Mouse (Mus musculus) liver, embryonic 15.5 days (tissue): Measurements from ENCODE around the gene Lhx5. TPM values are rescaled to one million over a fixed set of nuclear protein-coding genes. Genes with fewer than 3 reads are reported as not detected.

Experiments
- ATAC-seq: fragments of 200-750 bp; cut with Nextera tagmentation; 2 replicates; pipeline ENCODE4 v1.8.0; 2017; ENCODE audit warnings: moderate number of reproducible peaks, mild to moderate bottlenecking, moderate library complexity; ENCODE audit not compliant: insufficient read depth
- H3K27ac ChIP-seq: fragments of 300-500 bp; sonication (generic); replicated peaks from 2 replicates; pipeline ENCODE4 v1.5.1; 2015; ENCODE audit warnings: mild to moderate bottlenecking, inconsistent platforms
- H3K27me3 ChIP-seq: fragments of 300-500 bp; sonication (generic); 2 replicates; pipeline ENCODE4 v1.6.1; 2015; ENCODE audit warnings: mild to moderate bottlenecking, inconsistent platforms
- H3K36me3 ChIP-seq: fragments of 300-500 bp; sonication (generic); replicated peaks from 2 replicates; pipeline ENCODE4 v1.6.1; 2015; ENCODE audit warnings: moderate library complexity, mild to moderate bottlenecking, inconsistent platforms
- H3K4me1 ChIP-seq: fragments of 300-500 bp; sonication (generic); replicated peaks from 2 replicates; pipeline ENCODE4 v1.6.1; 2015; ENCODE audit warnings: inconsistent platforms
- H3K4me2 ChIP-seq: fragments of 300-500 bp; sonication (generic); 2 replicates; pipeline ENCODE4 v1.6.1; 2015; ENCODE audit warnings: moderate library complexity, mild to moderate bottlenecking, inconsistent platforms
- H3K4me3 ChIP-seq: fragments of 300-500 bp; sonication (generic); replicated peaks from 2 replicates; pipeline ENCODE4 v1.5.1; 2015; ENCODE audit warnings: mild to moderate bottlenecking, inconsistent platforms
- H3K9ac ChIP-seq: fragments of 300-500 bp; sonication (generic); 2 replicates; pipeline ENCODE4 v1.6.1; 2015; ENCODE audit warnings: moderate library complexity, mild to moderate bottlenecking, inconsistent platforms
- H3K9me3 ChIP-seq: fragments of 300-500 bp; sonication (generic); replicated peaks from 2 replicates; pipeline ENCODE4 v1.6.1; 2016; ENCODE audit warnings: inconsistent platforms
- WGBS: fragments of 180-500 bp; shearing (Covaris S2); methylation state at CpG from one replicate; pipeline ENCODE4 v1.1.7; 2015; ENCODE audit warnings: mixed read lengths; ENCODE audit not compliant: insufficient replicate concordance; 5-methylcytosine and 5-hydroxymethylcytosine counted together
- polyA plus RNA-seq: library from polyadenylated mRNA; unstranded; fragments of >200 nt; fragmentation: Nextera tagmentation; extraction: Ambion mirVana; gene quantifications from 2 replicates; pipeline ENCODE4 v1.2.1, GENCODE M21; 2015

The Lhx5 gene
- polyA plus RNA-seq, 1 experiment from 2014 or later: not detected

DNA sequence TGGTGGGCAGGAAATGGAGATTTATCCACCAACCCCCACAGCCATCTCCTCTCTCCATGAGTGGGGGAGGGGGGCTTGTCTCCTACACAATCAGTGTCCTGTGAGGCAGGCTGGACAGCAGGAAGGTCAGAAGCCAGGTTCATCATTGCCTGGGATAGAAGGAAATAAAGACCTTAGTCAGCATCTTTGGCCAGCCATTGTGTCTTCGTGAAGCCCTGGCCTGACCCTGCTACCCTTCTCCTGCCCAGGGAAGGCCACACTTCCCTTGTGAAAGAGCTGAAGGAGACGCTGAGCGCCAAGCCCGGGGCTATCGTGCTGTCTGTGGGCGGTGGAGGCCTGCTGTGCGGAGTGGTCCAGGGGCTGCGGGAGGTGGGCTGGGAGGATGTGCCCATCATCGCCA lies 49.7 kb downstream of the Lhx5 start:
- Histone ChIP-seq H3K4me2 (no peak overlapping the region), H3K9ac (no peak overlapping the region), H3K4me3 (no peak overlapping the region), H3K27ac (no peak overlapping the region), H3K27me3 (peaks cover 42% of the 10 kb centered on the region), H3K9me3 (no peaks in the 10 kb centered on the region), H3K4me1 (no peaks in the 10 kb centered on the region), H3K36me3 (no peaks in the 10 kb centered on the region)
- whole genome bisulfite sequencing: 66% methylated on average over 9 of the region's 9 CpGs
- no peak for ATAC-seq

DNA sequence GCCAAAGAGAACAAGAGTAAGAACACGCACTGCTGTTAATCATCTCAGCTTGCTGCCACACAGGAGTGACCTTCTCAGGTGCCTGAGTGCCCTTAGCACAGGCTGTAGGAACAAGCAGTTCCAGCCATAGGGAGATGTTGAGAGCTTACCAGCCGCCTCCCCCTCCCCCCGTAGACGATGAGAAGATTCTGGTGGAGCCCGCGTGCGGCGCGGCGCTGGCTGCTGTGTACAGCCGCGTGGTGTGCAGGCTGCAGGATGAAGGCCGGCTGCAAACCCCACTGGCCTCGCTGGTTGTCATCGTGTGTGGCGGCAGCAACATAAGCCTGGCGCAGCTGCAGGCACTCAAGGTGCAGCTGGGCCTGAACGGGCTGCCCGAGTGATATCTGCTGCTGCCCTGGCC lies 51.9 kb downstream of the Lhx5 start:
- Histone ChIP-seq H3K4me2 (no peak overlapping the region), H3K36me3 (peaks cover 10% of the 10 kb centered on the region), H3K9me3 (no peaks in the 10 kb centered on the region), H3K9ac (no peak overlapping the region), H3K27ac (no peak overlapping the region), H3K27me3 (peaks cover 21% of the 10 kb centered on the region), H3K4me1 (no peaks in the 10 kb centered on the region), H3K4me3 (no peak overlapping the region)
- ATAC-seq: no peak
- 77% methylated on average over 19 of the region's 19 CpGs for WGBS

DNA sequence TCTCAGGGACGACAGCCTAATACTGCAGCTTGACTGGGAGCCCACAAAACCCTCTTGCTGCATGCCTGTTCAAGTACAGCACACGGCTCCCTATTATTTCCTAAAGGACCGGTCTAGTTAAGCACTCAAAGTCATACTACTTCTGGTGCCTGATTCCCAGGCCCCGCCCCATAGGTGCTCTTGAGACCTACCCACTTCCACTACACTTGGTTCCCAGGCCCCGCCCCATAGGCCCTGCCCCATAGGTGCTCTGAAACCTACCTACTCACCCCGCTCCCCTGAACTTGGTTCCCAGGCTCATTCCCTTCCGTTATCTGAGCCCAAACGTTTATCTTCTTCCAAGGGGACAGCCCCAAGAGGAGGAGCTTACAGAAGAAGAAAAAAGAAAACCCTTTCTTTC lies 56.3 kb downstream of the Lhx5 start:
- Histone ChIP-seq H3K4me3 (no peak overlapping the region), H3K27ac (no peak overlapping the region), H3K4me2 (no peak overlapping the region), H3K9ac (no peak overlapping the region), H3K27me3 (no peaks in the 10 kb centered on the region), H3K36me3 (peaks cover 17% of the 10 kb centered on the region), H3K4me1 (no peaks in the 10 kb centered on the region), H3K9me3 (no peaks in the 10 kb centered on the region)
- ATAC-seq: no peak
- WGBS: 76% methylated on average over 8 of the region's 8 CpGs

DNA sequence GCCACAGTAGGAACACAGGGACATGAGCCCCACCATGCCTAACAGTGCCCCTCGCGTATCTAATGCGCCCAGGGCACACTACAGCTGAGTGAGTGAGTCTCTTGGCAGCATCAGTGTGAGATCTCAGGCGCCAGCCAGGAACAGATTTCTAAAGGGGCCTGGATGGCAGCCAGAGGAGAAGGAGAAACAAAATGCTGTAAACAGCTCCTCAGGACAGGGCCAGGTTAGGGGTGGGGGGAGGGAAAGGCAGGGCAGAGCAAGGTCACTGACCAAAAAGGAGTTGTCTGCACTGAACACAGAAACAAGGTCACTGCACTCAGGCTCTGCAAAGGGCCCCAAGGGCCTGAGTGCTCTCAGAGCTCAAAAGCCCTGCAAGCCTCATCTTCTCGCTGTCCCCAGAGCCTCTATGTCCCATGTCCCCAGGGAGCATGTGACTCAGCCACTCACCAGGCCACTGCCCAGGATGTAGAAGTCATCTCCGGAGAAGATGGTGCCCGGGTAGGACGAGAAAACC lies 59.2 kb downstream of the Lhx5 start:
- no peak overlapping the region for H3K9ac ChIP-seq
- H3K27ac ChIP-seq: no peak overlapping the region
- 81% methylated on average over 8 of the region's 8 CpGs for WGBS
- no peak for ATAC-seq
- peaks cover 22% of the 10 kb centered on the region for H3K36me3 ChIP-seq
- H3K27me3 ChIP-seq: no peaks in the 10 kb centered on the region
- H3K9me3 ChIP-seq: no peaks in the 10 kb centered on the region
- H3K4me3 ChIP-seq: no peak overlapping the region
- no peak overlapping the region for H3K4me2 ChIP-seq
- H3K4me1 ChIP-seq: no peaks in the 10 kb centered on the region

Other genes starting within 250 kb of the Lhx5 start
- 4.5 and 5.8 TPM in 2 replicates for gene Sdsl, start 41.1 kb downstream of the Lhx5 start, polyA plus RNA-seq
- 1.6 and 2.3 TPM in 2 replicates for gene Sds, start 44.8 kb downstream of the Lhx5 start, polyA plus RNA-seq
- 18.0 and 18.9 TPM in 2 replicates for gene Plbd2, start 71.9 kb downstream of the Lhx5 start, polyA plus RNA-seq
- gene Slc8b1, start 79.5 kb downstream of the Lhx5 start, polyA plus RNA-seq: 7.4 and 8.2 TPM in 2 replicates
- gene Tpcn1, start 157.0 kb downstream of the Lhx5 start, polyA plus RNA-seq: 22.7 and 26.4 TPM in 2 replicates
- 0.90 and 1.2 TPM in 2 replicates for gene Iqcd, start 157.3 kb downstream of the Lhx5 start, polyA plus RNA-seq
- gene Rita1, start 180.9 kb downstream of the Lhx5 start, polyA plus RNA-seq: 4.0 TPM in 2 replicates
- gene Ddx54, start 181.0 kb downstream of the Lhx5 start, polyA plus RNA-seq: 16.2 and 17.7 TPM in 2 replicates
- gene Cfap73, start 202.5 kb downstream of the Lhx5 start, polyA plus RNA-seq: not detected in 2 replicates
- gene Rasal1, start 217.1 kb downstream of the Lhx5 start, polyA plus RNA-seq: 0.07 and 0.32 TPM in 2 replicates